Mouse (Mus musculus) thymus, adult 2 months (tissue): ENCODE results near the gene Pdzph1.

Experiments
- CTCF ChIP-seq: fragments of 200-500 bp; IDR thresholded peaks from 2 replicates; pipeline ENCODE4 v1.5.1; 2012; ENCODE audit warnings: mild to moderate bottlenecking, control low read depth, low read length, moderate library complexity, borderline replicate concordance; ENCODE audit not compliant: control insufficient read depth, poor library complexity, insufficient read depth; ENCODE audit errors: extremely low read depth
- POLR2A ChIP-seq: fragments of 200-500 bp; IDR thresholded peaks from 2 replicates; pipeline ENCODE4 v1.6.1; 2012; ENCODE audit warnings: mild to moderate bottlenecking, low read length, control low read depth, moderate library complexity; ENCODE audit not compliant: control insufficient read depth, poor library complexity, insufficient read depth; ENCODE audit errors: extremely low read depth

DNA sequence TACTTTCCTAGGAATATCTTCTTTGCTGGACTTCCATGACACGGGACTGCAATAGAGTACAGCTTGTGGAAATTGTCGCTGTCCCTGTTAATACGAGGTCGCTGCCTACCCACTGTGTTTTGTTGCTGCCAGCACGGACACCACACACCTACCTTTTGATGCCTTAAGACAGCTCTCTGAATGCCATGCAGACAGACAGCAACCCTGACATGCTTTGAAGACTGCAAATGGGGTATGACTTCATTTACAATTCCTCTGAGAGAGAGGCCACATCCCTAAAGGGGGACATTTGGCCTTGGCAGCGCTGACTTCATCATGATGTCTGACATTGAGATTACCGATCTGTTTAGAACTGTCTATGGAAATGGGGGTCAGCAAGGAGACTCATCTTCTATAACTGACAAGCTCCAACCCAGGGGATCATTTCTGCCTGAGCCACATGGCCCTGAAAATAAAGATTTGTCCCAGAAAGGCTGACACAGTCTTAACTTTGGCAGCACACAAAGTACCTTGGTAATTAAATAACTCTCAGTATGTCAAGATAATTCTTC, 67.8 kb downstream of the Pdzph1 start:
- TF ChIP-seq POLR2A (no peak), CTCF (no peak)
